Mouse (Mus musculus) urinary bladder, adult 18-20 months (tissue): ENCODE measurements at regions not wholly inside any gene's neighbourhood (a gene's known extent, or its start where the extent isn't known, plus 50 kb on each side); places are given as distances from the start of the nearest gene placed in this dataset.

Source experiments
- DNase-seq, 2 experiments: peaks; one replicate each; pipeline ENCODE4 v3.0.0; 2022; ENCODE audit warnings: low spot score in 2 of 2, mixed read lengths in 2 of 2

- DNase-seq, result no peak
Measured at GRCm38 (mm10) chr17:4424451-4425168, 569.5 kb upstream of the Arid1b start.

GRCm38 (mm10) chr17:4425342-4425741 lies 568.8 kb upstream of the Arid1b start:
- DNase-seq, result no peak

GRCm38 (mm10) chr17:4429036-4429435 lies 565.1 kb upstream of the Arid1b start:
- no peak for DNase-seq

- DNase-seq, result no peak
Measured at GRCm38 (mm10) chr17:4445606-4446005, 548.5 kb upstream of the Arid1b start.

GRCm38 (mm10) chr17:4457491-4457890 lies 536.6 kb upstream of the Arid1b start:
- no peak for DNase-seq

GRCm38 (mm10) chr17:4461541-4461940 lies 532.6 kb upstream of the Arid1b start:
- no peak for DNase-seq

GRCm38 (mm10) chr17:4464286-4464880 lies 529.7 kb upstream of the Arid1b start:
- DNase-seq, result no peak

- no peak for DNase-seq
Measured at GRCm38 (mm10) chr17:4465741-4466140, 528.4 kb upstream of the Arid1b start.

GRCm38 (mm10) chr17:4472412-4472811 lies 521.7 kb upstream of the Arid1b start:
- no peak for DNase-seq

- no peak for DNase-seq
Measured at GRCm38 (mm10) chr17:4474350-4474749, 519.8 kb upstream of the Arid1b start.

GRCm38 (mm10) chr17:4475665-4476064 lies 518.5 kb upstream of the Arid1b start:
- no peak for DNase-seq

GRCm38 (mm10) chr17:4494392-4494791 lies 499.7 kb upstream of the Arid1b start:
- no peak for DNase-seq

- no peak for DNase-seq
Measured at GRCm38 (mm10) chr17:4500504-4500903, 493.6 kb upstream of the Arid1b start.

GRCm38 (mm10) chr17:4501029-4501428 lies 493.1 kb upstream of the Arid1b start:
- DNase-seq, result no peak

GRCm38 (mm10) chr17:4504951-4505350 lies 489.2 kb upstream of the Arid1b start:
- no peak for DNase-seq

GRCm38 (mm10) chr17:4509506-4509905 lies 484.6 kb upstream of the Arid1b start:
- DNase-seq, result no peak

GRCm38 (mm10) chr17:4516141-4516540 lies 478.0 kb upstream of the Arid1b start:
- DNase-seq, result no peak

- DNase-seq, result no peak
Measured at GRCm38 (mm10) chr17:4516846-4517245, 477.3 kb upstream of the Arid1b start.

- DNase-seq, result no peak
Measured at GRCm38 (mm10) chr17:4521031-4521430, 473.1 kb upstream of the Arid1b start.

- DNase-seq, result no peak
Measured at GRCm38 (mm10) chr17:4526466-4526865, 467.7 kb upstream of the Arid1b start.

GRCm38 (mm10) chr17:4532126-4532525 lies 462.0 kb upstream of the Arid1b start:
- DNase-seq, result no peak

GRCm38 (mm10) chr17:4540435-4540834 lies 453.7 kb upstream of the Arid1b start:
- no peak for DNase-seq

GRCm38 (mm10) chr17:4541020-4541743 lies 452.9 kb upstream of the Arid1b start:
- no peak for DNase-seq
